Mouse (Mus musculus) liver, embryonic 15.5 days (tissue): Measurements from ENCODE around the gene Timm8a2. TPM values are rescaled to one million over a fixed set of nuclear protein-coding genes. Genes with fewer than 3 reads are reported as not detected.

Experiments
- ATAC-seq: fragments of 200-750 bp; cut with Nextera tagmentation; 2 replicates; pipeline ENCODE4 v1.8.0; 2017; ENCODE audit warnings: moderate number of reproducible peaks, mild to moderate bottlenecking, moderate library complexity; ENCODE audit not compliant: insufficient read depth
- H3K27ac ChIP-seq: fragments of 300-500 bp; sonication (generic); replicated peaks from 2 replicates; pipeline ENCODE4 v1.5.1; 2015; ENCODE audit warnings: mild to moderate bottlenecking, inconsistent platforms
- H3K27me3 ChIP-seq: fragments of 300-500 bp; sonication (generic); 2 replicates; pipeline ENCODE4 v1.6.1; 2015; ENCODE audit warnings: mild to moderate bottlenecking, inconsistent platforms
- H3K36me3 ChIP-seq: fragments of 300-500 bp; sonication (generic); replicated peaks from 2 replicates; pipeline ENCODE4 v1.6.1; 2015; ENCODE audit warnings: moderate library complexity, mild to moderate bottlenecking, inconsistent platforms
- H3K4me1 ChIP-seq: fragments of 300-500 bp; sonication (generic); replicated peaks from 2 replicates; pipeline ENCODE4 v1.6.1; 2015; ENCODE audit warnings: inconsistent platforms
- H3K4me2 ChIP-seq: fragments of 300-500 bp; sonication (generic); 2 replicates; pipeline ENCODE4 v1.6.1; 2015; ENCODE audit warnings: moderate library complexity, mild to moderate bottlenecking, inconsistent platforms
- H3K4me3 ChIP-seq: fragments of 300-500 bp; sonication (generic); replicated peaks from 2 replicates; pipeline ENCODE4 v1.5.1; 2015; ENCODE audit warnings: mild to moderate bottlenecking, inconsistent platforms
- H3K9ac ChIP-seq: fragments of 300-500 bp; sonication (generic); 2 replicates; pipeline ENCODE4 v1.6.1; 2015; ENCODE audit warnings: moderate library complexity, mild to moderate bottlenecking, inconsistent platforms
- H3K9me3 ChIP-seq: fragments of 300-500 bp; sonication (generic); replicated peaks from 2 replicates; pipeline ENCODE4 v1.6.1; 2016; ENCODE audit warnings: inconsistent platforms
- WGBS: fragments of 180-500 bp; shearing (Covaris S2); methylation state at CpG from one replicate; pipeline ENCODE4 v1.1.7; 2015; ENCODE audit warnings: mixed read lengths; ENCODE audit not compliant: insufficient replicate concordance; 5-methylcytosine and 5-hydroxymethylcytosine counted together
- polyA plus RNA-seq: library from polyadenylated mRNA; unstranded; fragments of >200 nt; fragmentation: Nextera tagmentation; extraction: Ambion mirVana; gene quantifications from 2 replicates; pipeline ENCODE4 v1.2.1, GENCODE M21; 2015

Gene Timm8a2
- polyA plus RNA-seq, 1 experiment from 2014 or later, result not detected

DNA sequence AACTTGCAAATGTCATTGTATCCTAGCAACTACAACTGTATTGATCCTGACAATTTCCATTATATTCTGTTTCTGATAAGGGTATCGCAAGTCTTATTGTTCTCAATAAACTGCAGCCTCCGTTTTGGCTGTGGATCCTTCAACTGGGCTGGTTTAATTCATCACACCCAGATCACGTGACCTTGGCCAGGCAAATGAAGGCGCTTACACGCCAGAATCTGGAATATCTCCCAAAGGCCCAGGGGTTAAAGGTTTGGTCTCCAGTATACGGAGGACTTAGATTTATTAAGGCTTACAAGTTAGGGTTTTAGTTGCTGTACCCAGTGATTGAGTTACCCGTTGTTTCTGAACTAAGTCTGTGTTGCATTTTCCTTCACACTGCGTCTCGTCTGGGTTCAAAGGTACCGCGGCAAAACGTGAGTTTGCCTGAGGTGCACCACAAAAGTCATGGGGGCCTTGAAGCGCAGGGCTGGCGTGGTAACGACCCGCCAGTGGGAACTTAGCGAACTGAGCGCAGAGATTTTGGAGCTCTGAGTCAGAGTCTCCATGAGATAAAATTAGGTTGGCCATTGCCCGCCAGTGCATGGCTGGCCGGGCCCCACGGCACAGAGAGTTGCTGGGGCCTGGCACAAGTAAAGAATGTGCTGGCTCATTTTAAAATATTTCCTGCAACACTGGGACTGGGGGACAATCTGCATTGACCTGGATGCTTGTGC lies 41.2 kb downstream of the Timm8a2 start:
- no peaks in the 10 kb centered on the region for H3K9me3 ChIP-seq
- H3K36me3 ChIP-seq, result no peaks in the 10 kb centered on the region
- no peaks in the 10 kb centered on the region; the same call in 1 of the 2 replicates for H3K4me1 ChIP-seq
- no peak overlapping the region for H3K27ac ChIP-seq
- H3K4me2 ChIP-seq, result no peak overlapping the region
- no peak overlapping the region for H3K9ac ChIP-seq
- H3K27me3 ChIP-seq, result no peaks in the 10 kb centered on the region
- no peak for ATAC-seq
- H3K4me3 ChIP-seq, result no peak overlapping the region
- WGBS, result 72% methylated on average over 21 of the region's 21 CpGs

GRCm38 (mm10) chr14:122077017-122077416 lies 42.5 kb downstream of the Timm8a2 start:
- Histone ChIP-seq H3K9me3 (no peaks in the 10 kb centered on the region), H3K9ac (no peak overlapping the region), H3K4me2 (no peak overlapping the region), H3K27me3 (no peaks in the 10 kb centered on the region), H3K27ac (no peak overlapping the region), H3K4me3 (no peak overlapping the region), H3K36me3 (no peaks in the 10 kb centered on the region), H3K4me1 (no peaks in the 10 kb centered on the region)
- 58% methylated on average over 3 of the region's 3 CpGs for WGBS
- ATAC-seq, result no peak

DNA sequence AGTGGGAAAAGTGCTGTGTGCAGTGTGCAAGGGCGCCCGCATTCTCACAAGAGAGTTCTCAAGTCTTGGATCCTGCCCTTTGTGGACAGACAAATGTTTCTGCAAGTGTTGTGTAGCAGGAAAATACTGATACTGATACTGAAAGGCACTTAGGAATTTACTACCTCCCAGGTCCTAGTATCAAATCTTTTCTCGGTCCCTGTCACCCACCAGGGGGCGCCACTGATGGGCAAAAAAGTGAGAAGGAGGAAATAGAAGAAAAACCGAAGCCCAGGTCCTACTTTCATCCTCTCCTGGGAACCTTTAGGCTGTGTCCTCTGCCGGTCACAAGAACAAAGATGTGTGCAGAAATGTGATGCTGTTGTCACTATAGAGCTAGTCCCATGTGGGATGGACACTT lies 45.0 kb downstream of the Timm8a2 start:
- WGBS, result 33% methylated on average over 6 of the region's 6 CpGs

GRCm38 (mm10) chr14:122079921-122080320 lies 45.4 kb downstream of the Timm8a2 start:
- H3K27me3 ChIP-seq, result no peaks in the 10 kb centered on the region

More for the DNA sequence above, 45.0 kb downstream of the Timm8a2 start:
- Histone ChIP-seq H3K36me3 (no peaks in the 10 kb centered on the region), H3K9me3 (no peaks in the 10 kb centered on the region), H3K9ac (no peak overlapping the region), H3K4me2 (no peak overlapping the region), H3K4me1 (no peaks in the 10 kb centered on the region), H3K4me3 (no peak overlapping the region), H3K27me3 (no peaks in the 10 kb centered on the region), H3K27ac (no peak overlapping the region)
- ATAC-seq, result no peak

GRCm38 (mm10) chr14:122081308-122081707 lies 46.8 kb downstream of the Timm8a2 start:
- 22% methylated on average over 3 of the region's 3 CpGs for WGBS
- ATAC-seq, result no peak
- no peaks in the 10 kb centered on the region for H3K36me3 ChIP-seq
- no peaks in the 10 kb centered on the region for H3K4me1 ChIP-seq
- no peak overlapping the region for H3K4me3 ChIP-seq
- no peak overlapping the region for H3K27ac ChIP-seq
- H3K4me2 ChIP-seq, result no peak overlapping the region
- no peaks in the 10 kb centered on the region for H3K9me3 ChIP-seq
- no peak overlapping the region for H3K9ac ChIP-seq
- no peaks in the 10 kb centered on the region for H3K27me3 ChIP-seq

More at GRCm38 (mm10) chr14:122079921-122080320, 45.4 kb downstream of the Timm8a2 start:
- Histone ChIP-seq H3K36me3 (no peaks in the 10 kb centered on the region), H3K4me2 (no peak overlapping the region), H3K4me3 (no peak overlapping the region), H3K27ac (no peak overlapping the region), H3K9me3 (no peaks in the 10 kb centered on the region), H3K9ac (no peak overlapping the region), H3K4me1 (no peaks in the 10 kb centered on the region)
- WGBS, result 76% methylated on average over 5 of the region's 5 CpGs
- ATAC-seq, result no peak

GRCm38 (mm10) chr14:122083499-122083898 lies 49.0 kb downstream of the Timm8a2 start:
- H3K9me3 ChIP-seq, result no peaks in the 10 kb centered on the region
- H3K4me1 ChIP-seq, result no peaks in the 10 kb centered on the region
- no peak overlapping the region for H3K9ac ChIP-seq
- no peaks in the 10 kb centered on the region for H3K27me3 ChIP-seq
- 57% methylated on average over 7 of the region's 7 CpGs for WGBS
- no peak overlapping the region for H3K4me3 ChIP-seq
- H3K27ac ChIP-seq, result no peak overlapping the region
- no peak overlapping the region for H3K4me2 ChIP-seq
- ATAC-seq, result no peak
- H3K36me3 ChIP-seq, result no peaks in the 10 kb centered on the region

- 47% methylated on average over 5 of the region's 5 CpGs for WGBS
- Histone ChIP-seq H3K36me3 (no peaks in the 10 kb centered on the region), H3K4me3 (no peak overlapping the region), H3K9me3 (no peaks in the 10 kb centered on the region), H3K9ac (no peak overlapping the region), H3K4me1 (no peaks in the 10 kb centered on the region), H3K27me3 (no peaks in the 10 kb centered on the region), H3K27ac (no peak overlapping the region), H3K4me2 (no peak overlapping the region)
- no peak for ATAC-seq
Measured at GRCm38 (mm10) chr14:122087956-122088355, 53.5 kb downstream of the Timm8a2 start.

Other genes starting within 250 kb of the Timm8a2 start
- 1.2 and 1.3 TPM in 2 replicates for gene Dock9, start 236.8 kb upstream of the Timm8a2 start, polyA plus RNA-seq
- gene Ubac2, start 156.1 kb upstream of the Timm8a2 start, polyA plus RNA-seq, result 20.0 and 22.4 TPM in 2 replicates
- gene Gpr18, start 118.9 kb upstream of the Timm8a2 start, polyA plus RNA-seq, result 0.13 TPM in 1 of 2 replicates, not detected in the other
- 1.3 and 1.5 TPM in 2 replicates for gene Gpr183, start 69.5 kb upstream of the Timm8a2 start, polyA plus RNA-seq
- gene Tm9sf2, start 72.4 kb downstream of the Timm8a2 start, polyA plus RNA-seq, result 72.6 and 75.0 TPM in 2 replicates
- gene Clybl, start 147.0 kb downstream of the Timm8a2 start, polyA plus RNA-seq, result 23.3 and 23.6 TPM in 2 replicates